Mouse (Mus musculus) megakaryocyte, embryonic 14.5 days (primary cell): ENCODE measurements around the gene Nudcd2. TPM values are rescaled to one million over a fixed set of nuclear protein-coding genes. Genes with fewer than 3 reads are reported as not detected.
A peak's percentile ranks its signal among the peaks of the same experiment; 100 is the strongest.

Experiments used
- H3K27me3 ChIP-seq: replicated peaks from 2 replicates; pipeline ENCODE3; 2012; ENCODE audit warnings: inconsistent platforms
- H3K36me3 ChIP-seq: replicated peaks from 2 replicates; pipeline ENCODE3; 2012; ENCODE audit warnings: low read length, inconsistent platforms, mixed read lengths
- H3K4me1 ChIP-seq: 2 replicates; pipeline ENCODE4 v1.6.1; 2012; ENCODE audit warnings: inconsistent platforms
- H3K4me3 ChIP-seq: replicated peaks from 2 replicates; pipeline ENCODE3; 2012; ENCODE audit warnings: moderate library complexity, mild to moderate bottlenecking, inconsistent platforms
- H3K9me3 ChIP-seq: 2 replicates; pipeline ENCODE4 v1.6.1; 2012; ENCODE audit warnings: inconsistent platforms
- FLI1 ChIP-seq: IDR thresholded peaks from 2 replicates; pipeline ENCODE4 v1.6.1; 2012; ENCODE audit warnings: low read length, inconsistent platforms, mixed read lengths
- GATA1 ChIP-seq: IDR thresholded peaks from 3 replicates; pipeline ENCODE4 v1.6.1; 2012; ENCODE audit warnings: mixed read lengths, low read length, inconsistent platforms, borderline replicate concordance
- polyA plus RNA-seq: library from polyadenylated mRNA; stranded (reverse); fragments of >175 nt; gene quantifications from 2 replicates; pipeline ENCODE4 v1.2.3, GENCODE M21; 2012; ENCODE audit warnings: low replicate concordance; ENCODE audit not compliant: insufficient read depth

The Nudcd2 gene
- polyA plus RNA-seq, 1 experiment, result 35.3 TPM

- Histone ChIP-seq H3K9me3 (no peaks in the 10 kb centered on the region), H3K4me1 (peaks cover 42% of the 10 kb centered on the region), H3K4me3 (peak overlapping the region; percentile 98), H3K36me3 (peaks cover 56% of the 10 kb centered on the region), H3K27me3 (no peaks in the 10 kb centered on the region)
- TF ChIP-seq GATA1, result no peak
- no peak for TF ChIP-seq FLI1
These were observed 20.4 kb downstream of the Nudcd2 start for GRCm38 (mm10) chr11:40753836-40754235.

GRCm38 (mm10) chr11:40754664-40755107 lies 21.2 kb downstream of the Nudcd2 start:
- Histone ChIP-seq H3K4me3 (peak overlapping the region; percentile 98), H3K36me3 (peaks cover 48% of the 10 kb centered on the region), H3K9me3 (no peaks in the 10 kb centered on the region), H3K4me1 (peaks cover 39% of the 10 kb centered on the region), H3K27me3 (no peaks in the 10 kb centered on the region)
- TF ChIP-seq FLI1, result no peak
- no peak for TF ChIP-seq GATA1

DNA sequence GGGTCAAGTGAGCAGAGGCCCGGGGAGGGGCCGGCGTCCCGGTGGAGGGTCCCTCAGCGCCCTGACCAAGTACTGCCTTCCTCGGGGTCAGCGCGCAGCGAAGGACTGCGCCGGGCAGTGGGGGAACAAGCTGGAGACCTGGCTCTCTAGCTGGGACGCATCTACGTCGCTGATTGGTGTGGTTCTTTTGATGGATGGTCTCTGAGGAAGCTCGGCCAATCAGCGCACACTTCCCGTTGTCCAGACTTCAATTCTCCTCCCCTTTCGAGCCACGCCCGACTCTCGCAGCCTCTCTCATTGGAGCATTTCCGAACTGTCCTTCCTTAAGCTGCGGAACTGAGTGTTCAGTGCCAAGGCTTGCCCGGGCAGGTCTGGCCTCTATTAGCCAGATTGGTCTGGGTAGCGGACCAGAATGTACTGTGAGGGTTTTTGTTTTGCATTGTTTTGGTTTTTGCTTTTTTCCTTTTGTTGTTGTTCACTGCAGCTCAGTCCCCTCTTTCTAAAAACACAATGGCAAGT lies 21.7 kb downstream of the Nudcd2 start, which contains the start of gene Ccng1:
Gene Ccng1 (minus strand): TSS at position 203 of the 519 bp plus-strand sequence.
- no peaks in the 10 kb centered on the region for H3K27me3 ChIP-seq
- TF ChIP-seq GATA1, result no peak
- no peak for TF ChIP-seq FLI1
- H3K36me3 ChIP-seq, result peaks cover 43% of the 10 kb centered on the region
- H3K4me1 ChIP-seq, result peaks cover 38% of the 10 kb centered on the region
- H3K9me3 ChIP-seq, result no peaks in the 10 kb centered on the region
- peak within 1 kb of the TSS; percentile 98 for H3K4me3 ChIP-seq

GRCm38 (mm10) chr11:40755968-40756367 lies 22.5 kb downstream of the Nudcd2 start:
- no peak for TF ChIP-seq GATA1
- TF ChIP-seq FLI1, result no peak
- Histone ChIP-seq H3K9me3 (no peaks in the 10 kb centered on the region), H3K4me1 (peaks cover 38% of the 10 kb centered on the region), H3K36me3 (peaks cover 35% of the 10 kb centered on the region), H3K27me3 (peaks cover 2% of the 10 kb centered on the region), H3K4me3 (peak overlapping the region; percentile 98)

DNA sequence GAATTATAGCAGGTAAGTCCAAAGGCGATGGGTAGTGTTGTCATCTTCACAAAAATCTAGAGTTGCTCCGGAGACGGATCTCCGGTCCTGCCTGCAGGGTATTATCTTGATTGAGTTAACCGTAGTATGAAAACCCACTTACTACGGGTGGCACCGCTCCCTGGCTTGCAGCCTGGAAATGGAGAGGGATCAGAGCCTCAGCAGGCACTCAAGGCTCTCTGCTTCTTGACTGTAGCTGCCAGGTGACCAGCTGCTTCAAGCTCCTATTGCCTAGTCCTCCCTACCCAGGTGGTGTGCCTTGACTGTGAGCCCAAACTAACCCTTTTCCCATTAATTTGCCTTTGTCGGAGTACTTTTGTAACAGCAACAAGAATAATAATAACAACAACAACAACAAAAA lies 26.4 kb downstream of the Nudcd2 start:
- no peak overlapping the region for H3K4me3 ChIP-seq
- H3K4me1 ChIP-seq, result peaks cover 35% of the 10 kb centered on the region
- no peaks in the 10 kb centered on the region for H3K36me3 ChIP-seq
- TF ChIP-seq FLI1, result no peak
- peaks cover 2% of the 10 kb centered on the region for H3K27me3 ChIP-seq
- H3K9me3 ChIP-seq, result no peaks in the 10 kb centered on the region

DNA sequence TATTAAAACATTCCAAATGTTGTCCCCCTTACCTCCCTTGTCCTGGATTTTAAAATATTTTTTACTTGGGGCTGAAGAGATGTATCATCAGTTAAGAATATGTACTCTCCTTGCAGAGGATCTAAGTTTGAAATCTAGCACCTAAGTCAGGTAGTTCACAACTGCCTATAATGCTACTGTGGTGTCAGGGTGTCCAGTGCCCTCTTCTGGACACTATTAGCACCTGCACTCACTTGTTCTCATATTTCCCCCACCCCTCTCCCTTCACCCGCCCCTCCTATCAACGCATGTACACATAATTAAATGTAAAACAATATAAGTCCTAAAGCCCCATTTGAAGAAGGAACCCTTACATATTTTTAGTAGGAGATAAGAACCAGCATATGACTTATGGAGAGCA lies 29.9 kb downstream of the Nudcd2 start:
- Histone ChIP-seq H3K27me3 (peaks cover 10% of the 10 kb centered on the region), H3K9me3 (no peaks in the 10 kb centered on the region), H3K4me1 (peaks cover 22% of the 10 kb centered on the region), H3K36me3 (no peaks in the 10 kb centered on the region), H3K4me3 (peak overlapping the region; percentile 65)
- no peak for TF ChIP-seq FLI1
- TF ChIP-seq GATA1, result no peak

DNA sequence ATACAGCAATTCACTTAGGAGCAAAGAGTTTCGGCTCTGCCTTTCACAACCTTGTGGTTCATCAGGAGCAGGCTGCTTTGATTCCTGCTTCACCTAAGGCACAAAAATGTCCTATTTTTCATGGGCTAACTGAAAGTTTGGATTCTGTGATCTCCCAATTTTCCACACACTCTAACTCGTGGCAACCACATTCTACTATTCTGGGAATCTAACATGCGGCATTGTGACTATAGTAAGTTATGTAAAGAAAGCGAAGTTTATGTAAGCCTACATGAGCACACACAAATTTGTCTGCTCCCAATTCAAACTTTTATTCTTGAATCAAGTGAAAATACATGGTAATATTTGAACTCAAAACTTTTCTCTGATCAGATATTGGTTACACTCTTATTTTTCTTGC lies 31.2 kb downstream of the Nudcd2 start:
- H3K4me3 ChIP-seq, result no peak overlapping the region
- TF ChIP-seq GATA1, result no peak
- TF ChIP-seq FLI1, result no peak

GRCm38 (mm10) chr11:40775315-40776269 lies 42.1 kb downstream of the Nudcd2 start:
- H3K36me3 ChIP-seq, result no peaks in the 10 kb centered on the region
- H3K4me1 ChIP-seq, result no peaks in the 10 kb centered on the region; the same call in 1 of the 2 replicates
- peaks cover 2% of the 10 kb centered on the region for H3K27me3 ChIP-seq
- no peak for TF ChIP-seq FLI1
- TF ChIP-seq GATA1, result no peak
- no peaks in the 10 kb centered on the region for H3K9me3 ChIP-seq
- H3K4me3 ChIP-seq, result no peak overlapping the region

More for the DNA sequence above, 31.2 kb downstream of the Nudcd2 start:
- Histone ChIP-seq H3K9me3 (no peaks in the 10 kb centered on the region), H3K36me3 (no peaks in the 10 kb centered on the region), H3K27me3 (peaks cover 14% of the 10 kb centered on the region), H3K4me1 (peaks cover 22% of the 10 kb centered on the region)

DNA sequence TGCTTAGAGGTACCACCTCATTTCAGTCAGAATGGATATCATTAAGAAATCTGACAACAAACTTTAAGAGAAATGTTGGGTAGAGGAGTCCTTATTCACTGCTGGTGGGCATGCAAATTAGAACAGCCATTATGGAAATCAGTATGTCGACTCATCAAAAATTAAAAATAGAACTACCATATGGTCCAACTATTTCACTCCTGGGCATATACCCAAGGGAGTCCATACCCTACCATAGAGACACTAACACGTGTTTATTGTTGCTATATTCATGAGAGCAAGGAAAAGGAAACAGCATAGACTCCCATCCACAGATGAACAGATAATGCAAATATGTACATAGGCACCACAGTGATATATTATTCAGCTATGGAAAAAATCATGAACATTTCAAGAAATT lies 48.4 kb downstream of the Nudcd2 start:
- Histone ChIP-seq H3K27me3 (no peaks in the 10 kb centered on the region), H3K4me1 (no peaks in the 10 kb centered on the region), H3K36me3 (no peaks in the 10 kb centered on the region), H3K9me3 (no peaks in the 10 kb centered on the region), H3K4me3 (no peak overlapping the region)
- TF ChIP-seq GATA1 (no peak), FLI1 (no peak)

DNA sequence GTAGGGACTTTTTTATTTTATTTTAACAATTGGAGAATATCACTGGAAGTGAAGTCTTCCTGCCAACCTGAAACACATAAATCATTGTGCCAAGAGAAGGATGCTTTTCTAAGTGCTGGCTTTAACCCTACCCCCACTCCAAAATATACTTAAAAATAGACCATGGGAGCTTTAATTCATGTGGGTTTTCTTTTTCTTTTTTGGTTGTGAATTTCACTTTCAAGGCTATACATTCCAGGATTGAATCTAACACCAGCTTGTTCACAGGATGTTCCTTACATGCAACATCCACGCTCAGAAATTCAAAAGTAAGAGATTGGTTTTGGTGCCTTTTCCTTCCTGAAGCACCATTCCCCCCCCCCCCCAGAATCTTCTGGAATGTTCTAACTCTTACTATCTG lies 49.9 kb downstream of the Nudcd2 start:
- no peaks in the 10 kb centered on the region for H3K9me3 ChIP-seq
- H3K36me3 ChIP-seq, result no peaks in the 10 kb centered on the region
- TF ChIP-seq FLI1, result no peak
- no peak for TF ChIP-seq GATA1
- H3K4me3 ChIP-seq, result no peak overlapping the region
- H3K4me1 ChIP-seq, result no peaks in the 10 kb centered on the region
- H3K27me3 ChIP-seq, result no peaks in the 10 kb centered on the region
